Mouse (Mus musculus) spleen, postnatal 36 days (tissue): ENCODE data around the gene H3f3b.
"Not testable (repeated sequence)": the region's sequence is repeated elsewhere in the genome, so short reads cannot be mapped to it uniquely, and the experiment has no call there.

Experiments
- DNase-seq, 2 experiments: peaks; one replicate each; pipeline ENCODE4 v3.0.0; 2022; ENCODE audit warnings: low spot score in 2 of 2, mixed read lengths in 1 of 2

H3f3b gene

DNA sequence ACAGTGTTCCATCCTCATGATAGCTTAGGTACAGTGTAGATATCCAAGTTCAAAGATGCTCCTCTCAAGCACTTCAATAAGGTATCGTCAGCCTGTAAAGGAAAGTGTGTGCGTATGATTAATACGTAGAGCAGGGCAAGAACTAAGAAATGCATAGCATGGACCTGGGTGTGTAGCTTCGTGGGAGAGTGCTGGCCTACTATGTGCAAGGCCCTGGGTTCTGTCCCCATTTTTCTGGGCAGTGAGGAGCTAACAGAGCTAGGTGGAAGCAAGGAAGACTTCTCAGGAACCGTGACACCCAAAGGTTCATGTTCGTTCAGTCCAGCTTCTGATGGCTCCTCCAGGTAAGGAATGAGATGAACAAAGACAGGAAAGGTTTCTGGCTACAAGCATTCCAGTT, 17.4 kb upstream of the H3f3b start:
- no peak for DNase-seq

DNA sequence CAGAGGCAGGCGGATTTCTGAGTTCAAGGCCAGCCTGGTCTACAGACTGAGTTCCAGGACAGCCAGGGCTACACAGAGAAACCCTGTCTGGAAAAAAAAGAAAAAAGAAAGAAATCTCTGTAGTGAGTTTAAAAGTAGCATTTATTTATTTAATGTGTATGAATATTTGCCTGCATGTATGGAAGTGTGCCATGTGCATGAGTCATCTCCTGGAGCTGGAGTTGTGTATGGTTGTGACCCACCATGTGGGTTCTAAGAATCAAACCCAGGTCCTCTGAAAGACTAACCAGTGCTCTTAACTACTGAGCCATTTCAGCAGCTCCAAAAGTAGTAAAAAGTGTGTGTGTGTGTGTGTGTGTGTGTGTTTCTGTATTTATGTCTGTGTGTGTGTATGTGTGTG, 15.5 kb upstream of the H3f3b start:
- no peak for DNase-seq

DNA sequence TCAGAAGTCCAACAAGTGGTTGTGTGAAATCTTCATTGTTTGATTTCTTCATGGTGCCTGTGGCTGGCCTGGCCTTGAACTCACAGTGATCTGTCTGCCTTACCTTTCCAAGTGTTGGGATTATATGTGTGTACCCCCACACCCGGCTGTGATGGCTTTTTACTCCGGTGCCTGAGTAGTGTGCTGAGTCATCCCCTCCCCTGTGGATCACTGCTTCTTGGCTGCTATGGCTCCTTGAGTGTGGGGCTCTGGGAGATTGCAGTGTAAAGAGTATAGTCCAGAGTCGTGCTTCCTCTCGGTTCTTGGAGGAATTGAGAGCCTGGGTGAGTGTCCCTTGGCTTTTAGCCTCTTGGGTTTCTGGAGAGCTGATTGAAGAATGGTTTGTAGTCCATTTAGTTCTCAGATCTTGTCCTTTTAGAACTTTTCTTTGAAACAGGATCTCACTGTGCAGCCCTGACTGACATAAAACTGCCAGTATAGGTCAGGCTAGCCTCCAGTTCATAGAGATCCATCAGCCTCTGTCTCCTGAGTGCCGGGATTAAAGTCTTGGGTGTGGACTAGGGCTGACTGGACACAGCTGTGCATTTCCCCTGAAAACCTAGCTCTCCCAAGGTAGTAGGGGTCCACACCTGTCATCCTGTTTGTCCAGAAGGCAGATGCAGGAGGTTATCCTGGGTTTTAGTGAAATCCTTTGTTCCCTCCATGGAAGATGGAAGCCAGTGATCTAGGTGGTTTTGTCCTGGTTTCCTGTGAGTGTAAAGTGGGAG, 14.8 kb upstream of the H3f3b start:
- DNase-seq: no peak

DNA sequence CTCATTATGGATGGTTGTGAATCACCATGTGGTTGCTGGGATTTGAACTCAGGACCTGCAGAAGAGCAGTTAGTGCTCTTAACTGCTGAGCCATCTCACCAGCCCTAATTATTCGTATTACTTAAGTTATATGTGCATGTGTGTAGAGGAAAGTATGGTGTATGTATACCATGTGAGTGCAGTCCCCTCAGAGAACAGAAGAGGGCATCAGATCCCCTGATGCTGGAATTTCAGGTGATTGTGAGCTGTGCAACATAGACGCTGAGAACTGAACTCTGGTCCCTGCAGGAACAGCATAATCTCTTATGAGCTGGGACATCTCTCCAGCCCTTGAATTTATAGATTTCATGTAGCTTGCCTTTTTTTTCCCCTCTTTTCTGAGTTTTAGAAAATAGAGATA, 14.1 kb upstream of the H3f3b start:
- no peak for DNase-seq

DNA sequence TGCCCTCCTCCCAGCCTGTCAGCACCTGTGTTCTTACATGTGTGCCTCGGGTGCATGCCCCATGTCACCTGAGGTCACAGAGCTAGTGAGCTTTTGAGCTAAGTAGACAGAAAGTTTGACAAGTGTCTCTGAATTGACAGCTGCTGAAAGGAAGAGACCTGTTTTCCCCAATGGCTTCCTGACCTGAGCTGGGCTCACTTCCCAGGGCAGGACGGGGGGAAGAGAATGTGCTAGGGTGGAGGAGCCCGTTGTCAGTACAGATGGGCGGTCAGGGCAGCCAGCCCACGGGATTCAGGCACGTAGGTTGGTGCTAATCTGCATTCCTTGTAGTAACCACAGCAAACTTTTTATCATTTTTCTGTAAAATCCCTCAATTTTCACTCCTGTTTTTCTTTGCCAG, 12.8 kb upstream of the H3f3b start:
- DNase-seq: no peak

DNA sequence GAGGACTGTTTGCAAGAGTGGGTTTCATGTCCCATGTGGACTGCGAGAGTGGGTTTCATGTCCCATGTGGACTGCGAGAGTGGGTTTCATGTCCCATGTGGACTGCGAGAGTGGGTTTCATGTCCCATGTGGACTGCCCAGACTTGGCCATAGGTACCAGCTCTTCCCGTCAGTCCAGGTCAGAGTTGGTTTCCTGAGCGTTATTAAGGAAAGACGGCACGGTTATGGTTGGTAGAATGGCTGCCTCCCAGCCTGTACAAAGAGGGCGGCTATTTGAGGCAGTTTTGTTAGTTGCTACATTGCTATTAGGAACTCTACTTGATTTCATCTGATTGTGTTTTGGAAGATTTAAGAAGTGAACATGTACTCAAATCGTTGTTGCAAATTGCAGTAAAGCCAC, 10.1 kb upstream of the H3f3b start:
- no peak for DNase-seq

DNA sequence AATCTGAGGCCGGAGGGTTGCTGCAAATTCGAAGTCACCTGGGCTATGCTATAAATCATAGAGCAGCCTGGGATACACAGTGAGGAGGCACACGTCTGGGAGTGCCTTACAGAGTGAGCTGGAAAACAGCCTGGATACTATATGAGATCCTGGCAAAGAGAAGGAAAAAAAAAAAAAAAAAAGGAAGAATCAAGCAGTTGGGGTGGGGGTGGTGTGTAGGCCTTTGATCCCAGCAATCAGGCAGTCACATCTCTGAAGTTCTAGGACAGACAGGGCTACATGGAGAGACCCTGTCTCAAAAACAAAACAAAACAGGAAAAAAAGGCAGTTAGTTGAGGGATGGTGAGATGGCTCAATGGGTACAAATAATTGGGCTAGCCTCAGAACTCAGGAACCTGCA, 8.9 kb upstream of the H3f3b start:
- no peak for DNase-seq

DNA sequence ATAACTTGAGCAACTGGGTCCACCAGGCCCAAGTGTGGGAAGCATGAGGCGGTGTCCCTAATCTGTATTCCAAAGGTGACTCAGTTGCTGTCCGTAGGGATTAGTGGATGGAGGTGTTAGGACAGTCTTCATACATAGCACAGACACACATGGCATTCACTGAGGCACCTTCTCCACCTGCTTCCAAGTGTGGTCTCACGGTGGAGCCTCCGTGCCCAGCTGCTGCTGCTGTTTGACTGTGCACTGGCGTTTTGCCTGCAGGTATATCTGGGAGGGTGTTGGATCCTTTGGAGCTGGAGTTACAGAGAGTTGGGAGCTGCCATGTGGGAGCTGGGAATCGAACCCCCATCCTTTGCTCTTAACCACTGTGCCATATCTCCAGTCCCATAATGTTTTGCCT, 6.8 kb upstream of the H3f3b start:
- DNase-seq: no peak

DNA sequence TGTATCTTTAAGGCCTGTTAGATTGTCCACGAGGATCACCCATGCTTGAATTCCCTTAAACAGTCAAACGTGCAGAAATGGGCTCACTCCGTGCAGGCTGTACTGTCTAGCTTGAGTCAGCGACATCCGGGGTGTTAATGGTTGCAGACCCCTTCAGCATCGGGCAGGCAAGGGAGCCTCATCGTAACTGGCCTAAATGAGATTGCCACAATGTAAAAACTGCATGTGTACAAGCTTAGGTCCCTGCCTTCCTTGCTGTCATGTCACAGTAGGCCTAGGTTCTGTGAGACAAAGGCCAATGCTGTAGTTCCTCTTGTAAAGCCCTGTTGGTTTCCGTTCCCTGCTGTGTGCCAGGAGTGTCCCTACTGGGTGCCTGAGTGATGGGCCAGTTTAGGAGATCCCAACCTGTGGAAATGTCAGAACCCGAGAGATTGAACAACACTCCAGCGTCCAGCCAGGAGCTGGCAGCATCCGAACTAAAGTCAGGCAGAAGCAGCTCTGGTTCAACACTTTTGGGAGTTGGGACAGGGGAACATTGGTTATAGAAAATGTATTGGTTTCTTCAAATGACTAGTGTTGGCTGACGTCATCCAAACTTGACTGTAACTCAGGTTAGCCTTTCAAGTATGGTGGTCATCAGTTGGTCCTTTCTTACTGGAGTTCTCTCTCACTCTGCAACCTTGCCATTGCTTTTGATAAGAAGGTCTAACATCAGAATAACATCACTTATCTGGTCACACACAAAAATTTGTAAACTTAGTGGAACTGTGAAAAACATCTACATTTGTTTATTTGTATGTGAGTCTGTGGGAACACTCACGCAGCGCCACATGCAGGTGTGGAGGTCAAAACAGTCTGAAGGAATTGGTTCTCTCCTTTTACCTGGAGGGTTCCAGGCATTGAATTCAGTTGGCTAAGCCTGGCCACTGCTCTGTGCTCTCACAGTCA, 3.4 kb upstream of the H3f3b start:
- peak; percentile 60 to 68 for DNase-seq

DNA sequence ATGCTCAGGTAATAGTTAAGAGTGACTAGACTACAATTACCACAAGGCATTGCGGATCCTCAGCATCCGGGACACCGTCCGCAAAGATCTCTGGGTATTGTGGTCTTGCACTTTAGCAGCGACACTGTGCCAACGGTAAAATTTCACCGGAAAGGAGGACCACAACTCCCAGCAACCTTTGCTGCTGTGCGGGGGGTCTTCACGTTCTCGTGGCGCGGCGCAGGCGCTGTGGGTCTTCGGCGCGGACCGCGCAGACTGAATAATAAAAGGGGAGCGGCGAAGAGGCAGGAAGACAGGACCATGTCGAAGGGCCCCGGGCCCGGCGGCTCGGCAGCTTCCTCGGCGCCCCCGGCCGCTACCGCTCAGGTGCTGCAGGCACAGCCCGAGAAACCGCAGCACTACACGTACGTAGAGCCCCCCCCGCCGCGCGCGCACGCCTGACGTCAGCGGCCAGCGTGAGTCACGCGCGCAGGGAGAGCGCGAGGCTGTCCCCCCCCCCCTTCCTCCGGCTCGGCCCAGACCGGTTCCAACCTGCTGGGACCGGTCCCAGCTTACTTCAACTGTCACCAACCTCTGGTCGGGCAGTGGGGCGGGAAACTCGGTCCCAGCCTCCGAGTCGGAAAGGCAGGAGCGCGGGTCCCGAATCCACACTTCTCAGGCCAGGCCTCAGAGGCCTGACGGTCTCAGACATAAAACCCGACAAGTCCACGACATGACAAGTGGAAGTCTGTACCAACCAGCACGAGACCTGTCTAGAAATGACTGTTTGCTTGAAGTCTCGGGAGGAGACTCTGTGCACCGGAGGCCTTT, 2.5 kb upstream of the H3f3b start, which contains the start of gene Unk:
Gene Unk (plus strand): TSS at position 235 of the 810 bp plus-strand sequence.
- DNase-seq: peak; percentile 97 to 99

DNA sequence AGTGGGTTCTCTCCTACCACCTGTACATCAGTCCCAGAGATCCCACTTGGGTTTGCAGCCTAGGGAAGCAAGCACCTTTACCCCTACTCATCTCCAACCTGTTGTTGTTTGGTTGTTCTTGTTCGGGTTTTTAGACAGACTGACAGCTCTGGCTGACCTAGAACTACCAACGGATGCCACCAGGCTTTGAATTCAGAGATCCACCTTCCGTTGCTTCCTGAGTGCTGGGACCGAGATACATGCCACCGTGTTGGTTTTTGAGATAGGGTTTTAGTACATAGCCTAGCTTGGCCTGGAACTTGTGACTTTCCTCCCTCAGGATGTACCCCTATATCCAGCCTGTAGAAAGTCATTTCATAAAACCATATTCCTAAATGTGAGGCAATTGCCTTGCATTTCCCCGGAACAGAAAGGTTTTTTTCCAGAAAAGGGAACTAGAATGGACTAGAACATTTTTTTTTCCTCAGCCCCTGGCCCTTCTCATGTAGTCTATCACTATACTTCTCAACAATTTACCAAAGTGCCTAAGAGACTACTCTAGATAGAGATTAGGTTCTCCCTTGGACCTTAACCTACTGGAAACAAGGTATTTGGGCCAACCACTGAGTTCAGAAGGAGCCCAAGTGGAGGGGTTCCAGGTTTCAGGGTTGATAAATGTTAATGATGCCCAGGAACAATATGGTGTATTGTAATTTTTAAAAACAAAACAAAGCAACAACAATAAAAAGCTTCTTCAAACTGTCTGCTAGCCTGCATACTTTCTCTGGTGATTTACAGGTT, 1.5 kb upstream of the H3f3b start:
- no peak for DNase-seq

DNA sequence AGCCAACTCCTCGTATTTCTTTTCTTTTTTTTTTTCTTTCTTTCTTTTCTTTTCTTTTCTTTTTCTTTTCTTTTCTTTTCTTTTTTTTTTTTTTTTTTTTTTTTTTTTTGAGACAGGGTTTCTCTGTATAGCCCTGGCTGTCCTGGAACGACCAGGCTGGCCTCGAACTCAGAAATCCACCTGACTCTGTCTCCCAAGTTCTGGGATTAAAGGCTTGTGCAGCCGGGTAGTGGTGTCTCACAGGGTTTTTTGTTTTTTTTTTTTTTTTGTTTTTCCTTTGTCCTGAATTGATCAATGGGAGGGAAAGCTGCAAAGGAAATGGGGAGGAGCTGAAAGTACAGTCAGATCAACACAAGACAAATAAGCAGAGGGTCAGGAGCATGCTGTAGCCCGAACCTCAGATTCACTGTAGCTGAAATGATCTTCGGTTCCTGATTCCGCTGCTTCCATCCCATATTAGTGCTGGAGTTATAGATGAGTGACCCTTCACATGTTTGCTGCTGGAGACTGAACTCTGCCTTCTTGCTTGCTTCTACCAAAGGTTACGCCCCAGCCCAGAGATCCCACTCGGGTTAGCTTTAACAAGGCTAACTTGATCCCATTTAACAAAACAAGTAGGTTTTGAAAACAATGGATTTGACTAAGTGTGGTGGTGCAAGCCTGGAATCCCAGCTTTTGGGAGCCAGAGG, 559 bp upstream of the H3f3b start:
- DNase-seq: no peak

DNA sequence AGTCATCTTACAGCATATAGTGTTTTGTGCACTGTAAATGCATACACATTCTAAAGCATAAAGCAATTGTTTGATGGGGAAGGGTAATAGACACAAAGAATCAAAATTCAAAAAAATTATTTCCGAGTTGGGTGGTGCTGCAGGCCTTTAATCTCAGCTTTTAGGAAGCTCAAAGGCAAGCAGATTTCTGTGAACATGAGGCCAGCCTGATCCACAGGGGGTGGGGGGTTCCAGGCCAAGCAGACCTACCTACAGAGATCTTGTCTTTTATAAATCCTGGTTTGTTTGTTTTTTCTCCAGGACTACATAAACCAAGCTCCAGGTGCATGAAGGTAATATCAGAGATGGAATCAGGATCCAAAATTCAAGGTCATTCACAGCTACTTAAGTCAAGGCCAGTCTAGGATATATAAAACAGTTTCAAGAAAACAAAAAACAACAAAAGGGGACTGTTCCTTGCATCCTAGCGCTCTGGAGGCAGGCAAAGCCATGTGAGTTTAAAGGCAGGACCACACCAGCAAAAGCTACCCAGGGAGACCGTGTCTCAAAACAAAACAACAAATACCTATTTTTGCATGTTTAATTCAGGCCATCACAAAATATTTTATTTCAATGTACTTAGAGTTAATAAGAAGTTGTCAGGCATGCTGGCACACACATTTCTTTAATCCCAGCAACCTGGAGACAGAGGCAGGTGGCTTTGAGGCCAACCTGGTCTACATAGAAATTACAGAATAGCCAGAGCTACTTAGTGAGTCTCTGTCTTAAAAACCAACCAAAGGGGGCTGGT, 2.5 kb downstream of the H3f3b start:
- no peak for DNase-seq

DNA sequence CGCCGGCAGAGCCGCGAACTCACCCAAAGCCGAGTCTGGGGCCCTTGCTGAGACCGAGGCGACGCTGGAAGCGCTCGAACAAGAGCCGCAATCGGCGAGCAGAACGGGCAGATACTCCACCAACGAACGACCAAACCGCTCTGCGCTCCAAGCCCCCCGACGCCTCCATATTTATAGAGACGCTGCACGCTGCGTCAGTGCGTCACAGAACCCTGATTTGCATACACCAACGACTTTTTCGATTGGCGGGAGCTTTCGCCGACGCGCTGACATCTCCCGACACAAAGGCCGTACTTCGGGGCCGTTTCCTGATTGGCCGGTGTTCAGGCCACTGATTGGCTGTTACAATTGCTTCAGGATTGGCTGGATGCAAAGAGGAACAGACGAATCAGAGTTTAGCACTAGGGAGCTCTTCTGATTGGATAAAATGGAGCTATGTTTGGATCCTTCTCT, 3.4 kb downstream of the H3f3b start:
- DNase-seq: peak; percentile 96 to 97

DNA sequence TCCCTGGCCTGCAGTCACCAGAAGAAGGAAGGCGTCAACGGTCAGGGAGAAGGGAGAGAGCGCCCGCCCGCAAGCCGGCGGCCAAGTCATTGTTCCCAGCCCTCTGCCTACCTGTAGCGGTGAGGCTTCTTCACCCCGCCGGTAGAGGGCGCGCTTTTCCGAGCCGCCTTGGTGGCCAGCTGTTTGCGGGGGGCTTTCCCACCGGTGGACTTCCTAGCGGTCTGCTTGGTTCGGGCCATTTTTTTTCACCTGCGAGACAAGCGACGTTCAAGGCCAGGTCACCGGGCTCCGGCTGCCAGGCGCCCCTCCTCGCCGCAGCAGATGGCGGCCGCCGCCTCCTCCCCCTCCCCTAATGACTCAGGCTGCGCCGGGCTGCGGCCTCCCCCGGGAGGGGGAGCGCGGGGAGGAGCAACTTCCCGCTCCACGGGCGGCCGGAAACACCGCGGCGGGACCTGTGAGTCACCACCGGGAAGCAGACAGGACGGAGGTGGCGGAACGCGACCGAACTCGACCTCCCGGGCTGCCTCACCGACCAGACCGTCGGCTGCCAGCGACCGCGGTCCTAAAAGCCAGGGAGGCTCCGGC, 3.9 kb downstream of the H3f3b start:
- DNase-seq: peak; percentile 74 to 75

DNA sequence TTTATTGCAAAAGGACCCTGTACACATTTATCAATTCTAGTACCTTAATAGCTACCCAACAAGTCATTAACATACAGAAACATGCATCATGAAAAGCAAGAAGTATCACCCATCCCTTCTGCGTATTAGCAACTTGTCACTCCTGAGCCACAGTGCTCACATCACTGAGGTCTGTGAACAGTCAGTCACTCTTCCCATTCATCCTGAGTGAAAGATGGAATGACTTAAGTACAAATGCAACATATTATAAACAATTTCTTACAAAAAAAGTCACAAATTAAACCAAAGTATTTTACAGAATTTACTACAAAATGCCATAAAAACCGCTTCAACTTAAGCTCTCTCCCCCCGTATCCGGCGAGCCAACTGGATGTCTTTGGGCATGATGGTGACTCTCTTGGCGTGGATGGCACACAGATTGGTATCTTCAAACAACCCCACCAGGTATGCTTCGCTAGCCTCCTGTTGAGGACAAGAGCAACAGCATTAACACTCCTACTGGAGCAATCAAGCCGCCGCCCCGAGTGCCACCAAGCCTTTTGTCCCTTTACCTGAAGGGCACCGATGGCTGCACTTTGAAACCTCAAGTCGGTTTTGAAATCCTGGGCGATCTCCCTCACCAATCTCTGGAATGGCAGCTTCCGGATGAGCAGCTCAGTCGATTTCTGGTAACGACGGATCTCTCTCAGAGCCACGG, 4.5 kb downstream of the H3f3b start:
- not testable (repeated sequence) for DNase-seq

DNA sequence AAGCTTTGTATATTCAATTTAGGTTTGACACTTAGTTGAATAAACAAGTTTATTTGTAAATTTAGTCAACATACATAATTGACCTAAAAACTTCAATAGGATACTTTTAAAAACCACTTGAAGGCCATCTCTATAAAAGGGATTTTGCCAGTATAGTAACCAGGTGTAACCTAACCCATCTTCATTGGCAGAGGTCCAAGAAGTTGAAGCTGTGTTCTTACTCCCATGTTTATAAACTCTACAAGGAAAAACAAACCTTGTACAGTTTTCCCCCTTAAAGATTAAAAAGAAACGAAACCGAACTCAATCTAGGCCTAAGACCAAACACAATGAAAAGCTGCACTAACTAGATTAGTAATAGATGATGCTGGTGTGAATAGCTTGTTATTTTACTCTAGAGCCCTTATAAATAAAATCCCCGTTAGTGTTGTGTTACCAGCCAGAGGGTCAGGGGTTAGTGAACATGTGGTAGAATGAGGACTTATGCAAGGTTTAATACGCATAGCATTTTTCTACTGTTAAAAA, 5.4 kb downstream of the H3f3b start:
- DNase-seq: no peak
